Mouse (Mus musculus) heart, embryonic 15.5 days (tissue): ENCODE data around the gene Stag2. TPM values are rescaled to one million over a fixed set of nuclear protein-coding genes. Genes with fewer than 3 reads are reported as not detected.

Experiments
- ATAC-seq: fragments of 200-750 bp; cut with Nextera tagmentation; replicated peaks from 2 replicates; pipeline ENCODE4 v1.8.0; 2017; ENCODE audit warnings: low read depth, moderate TSS enrichment; ENCODE audit not compliant: insufficient number of reproducible peaks, insufficient read depth, low FRiP score
- H3K27ac ChIP-seq: fragments of 300-500 bp; sonication (generic); 2 replicates; pipeline ENCODE4 v1.5.1; 2015; ENCODE audit warnings: mild to moderate bottlenecking, inconsistent platforms
- H3K27me3 ChIP-seq: fragments of 300-500 bp; sonication (generic); 2 replicates; pipeline ENCODE4 v1.6.1; 2015; ENCODE audit warnings: inconsistent platforms
- H3K36me3 ChIP-seq: fragments of 300-500 bp; sonication (generic); 2 replicates; pipeline ENCODE4 v1.6.1; 2015; ENCODE audit warnings: mild to moderate bottlenecking, inconsistent platforms
- H3K4me1 ChIP-seq: fragments of 300-500 bp; sonication (generic); replicated peaks from 2 replicates; pipeline ENCODE4 v1.6.1; 2015; ENCODE audit warnings: inconsistent platforms
- H3K4me2 ChIP-seq: fragments of 300-500 bp; sonication (generic); 2 replicates; pipeline ENCODE4 v1.6.1; 2015; ENCODE audit warnings: inconsistent platforms, mild to moderate bottlenecking, moderate library complexity
- H3K4me3 ChIP-seq: fragments of 300-500 bp; sonication (generic); 2 replicates; pipeline ENCODE4 v1.5.1; 2015; ENCODE audit warnings: mild to moderate bottlenecking, inconsistent platforms
- H3K9ac ChIP-seq: fragments of 300-500 bp; sonication (generic); 2 replicates; pipeline ENCODE4 v1.6.1; 2015; ENCODE audit warnings: mild to moderate bottlenecking, inconsistent platforms
- H3K9me3 ChIP-seq: fragments of 300-500 bp; sonication (generic); replicated peaks from 2 replicates; pipeline ENCODE4 v1.6.1; 2016; ENCODE audit warnings: inconsistent platforms
- WGBS: fragments of 180-500 bp; shearing (Covaris S2); methylation state at CpG from one replicate; pipeline ENCODE4 v1.1.7; 2015; ENCODE audit warnings: mixed read lengths; 5-methylcytosine and 5-hydroxymethylcytosine counted together
- polyA plus RNA-seq: library from polyadenylated mRNA; unstranded; fragments of >200 nt; fragmentation: Nextera tagmentation; extraction: Ambion mirVana; gene quantifications from 2 replicates; pipeline ENCODE4 v1.2.1, GENCODE M21; 2015

Stag2 gene
- polyA plus RNA-seq, 1 experiment from 2014 or later: 27.7 TPM

- H3K27me3 ChIP-seq: no peaks in the 10 kb centered on the region
- H3K4me2 ChIP-seq: peak overlapping the region; percentile 56
- H3K4me1 ChIP-seq: peaks cover 4% of the 10 kb centered on the region
- H3K9ac ChIP-seq: peak overlapping the region; percentile 92
- peak overlapping the region; percentile 99 for H3K27ac ChIP-seq
- peak; percentile 71 for ATAC-seq
- no peaks in the 10 kb centered on the region for H3K36me3 ChIP-seq
- H3K4me3 ChIP-seq: peak overlapping the region; percentile 69
- H3K9me3 ChIP-seq: no peaks in the 10 kb centered on the region
- 22% methylated on average over 22 of the region's 40 CpGs for WGBS
Observed at GRCm38 (mm10) chrX:42150346-42151023, 1.4 kb downstream of the Stag2 start.

DNA sequence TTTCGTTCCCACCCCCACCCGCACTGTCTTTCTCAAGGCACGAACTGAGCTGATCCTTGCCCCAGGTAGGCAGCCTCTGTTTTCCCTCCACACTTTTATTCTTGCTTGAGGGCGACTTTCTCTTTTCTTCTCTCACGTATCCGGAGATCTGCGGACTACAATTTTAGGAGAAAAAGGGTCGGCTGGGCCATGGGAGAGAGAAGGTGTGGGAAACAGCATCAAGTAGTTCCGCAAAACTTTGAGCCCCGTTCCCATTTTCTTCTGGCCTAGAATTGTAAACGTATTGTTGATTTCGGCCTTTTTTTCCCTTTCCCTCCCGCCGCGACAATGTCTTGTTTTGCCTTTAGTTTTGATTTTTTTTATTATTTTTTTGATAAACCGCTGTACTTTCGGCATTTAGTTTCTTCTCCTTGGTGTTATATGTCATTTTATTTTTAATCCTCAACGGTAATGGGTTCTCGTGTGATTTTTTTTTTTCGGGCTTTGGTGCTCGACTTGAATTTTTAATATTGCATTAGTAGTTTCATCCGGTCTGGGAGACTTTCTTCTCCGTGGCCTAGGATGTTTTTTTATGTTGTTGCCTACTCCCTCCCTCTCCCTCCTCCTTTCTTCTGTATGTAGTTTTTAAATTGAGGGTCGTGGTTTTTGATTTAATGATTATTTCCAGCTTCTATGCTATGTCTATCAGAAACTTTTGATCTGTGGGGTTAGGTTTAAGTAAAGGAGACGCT, 2.1 kb downstream of the Stag2 start:
- H3K9me3 ChIP-seq: no peaks in the 10 kb centered on the region
- H3K36me3 ChIP-seq: no peaks in the 10 kb centered on the region
- H3K27me3 ChIP-seq: no peaks in the 10 kb centered on the region
- peak overlapping the region; percentile 69 for H3K4me3 ChIP-seq
- ATAC-seq: no peak
- peaks cover 4% of the 10 kb centered on the region for H3K4me1 ChIP-seq
- H3K4me2 ChIP-seq: peak overlapping the region; percentile 56
- WGBS: 16% methylated on average over 25 of the region's 25 CpGs
- peak overlapping the region; percentile 58 for H3K9ac ChIP-seq
- peak overlapping the region; percentile 99 for H3K27ac ChIP-seq

GRCm38 (mm10) chrX:42151903-42152369, 2.8 kb downstream of the Stag2 start:
- peak overlapping the region; percentile 58 for H3K9ac ChIP-seq
- no peaks in the 10 kb centered on the region for H3K9me3 ChIP-seq
- H3K27me3 ChIP-seq: no peaks in the 10 kb centered on the region
- 11% methylated on average over 17 of the region's 17 CpGs for WGBS
- peak overlapping the region; percentile 69 for H3K4me3 ChIP-seq
- H3K36me3 ChIP-seq: no peaks in the 10 kb centered on the region
- peak overlapping the region; percentile 56 for H3K4me2 ChIP-seq
- H3K27ac ChIP-seq: peak overlapping the region; percentile 99
- H3K4me1 ChIP-seq: peaks cover 4% of the 10 kb centered on the region
- peak; percentile 76 for ATAC-seq

DNA sequence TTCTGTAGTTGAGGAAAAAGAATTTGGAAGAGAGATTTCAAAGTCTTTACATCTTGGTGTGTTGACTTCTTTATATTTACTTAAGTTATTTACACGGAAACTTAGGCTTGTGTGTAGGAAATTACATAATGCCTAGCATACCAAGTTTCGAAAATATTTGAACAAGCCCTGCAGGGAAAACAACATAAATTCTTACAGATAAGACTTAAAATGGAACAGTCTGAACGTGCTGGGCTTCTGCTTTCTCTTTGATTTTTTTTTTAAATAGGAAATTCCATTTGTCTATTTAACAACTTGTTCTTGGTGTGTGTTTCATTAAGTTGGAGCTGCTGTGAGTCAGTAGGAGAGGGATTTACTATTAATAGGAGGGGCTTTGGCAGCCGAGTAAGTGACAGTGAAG, 3.9 kb downstream of the Stag2 start:
- Histone ChIP-seq H3K9ac (no peak overlapping the region), H3K9me3 (no peaks in the 10 kb centered on the region), H3K4me3 (peak overlapping the region; percentile 69), H3K4me1 (peaks cover 2% of the 10 kb centered on the region), H3K36me3 (no peaks in the 10 kb centered on the region), H3K27ac (peak overlapping the region; percentile 99; the same call in 1 of the 2 replicates), H3K27me3 (no peaks in the 10 kb centered on the region), H3K4me2 (peak overlapping the region; percentile 56)
- ATAC-seq: no peak
- WGBS: 15% methylated on average over 4 of the region's 4 CpGs

DNA sequence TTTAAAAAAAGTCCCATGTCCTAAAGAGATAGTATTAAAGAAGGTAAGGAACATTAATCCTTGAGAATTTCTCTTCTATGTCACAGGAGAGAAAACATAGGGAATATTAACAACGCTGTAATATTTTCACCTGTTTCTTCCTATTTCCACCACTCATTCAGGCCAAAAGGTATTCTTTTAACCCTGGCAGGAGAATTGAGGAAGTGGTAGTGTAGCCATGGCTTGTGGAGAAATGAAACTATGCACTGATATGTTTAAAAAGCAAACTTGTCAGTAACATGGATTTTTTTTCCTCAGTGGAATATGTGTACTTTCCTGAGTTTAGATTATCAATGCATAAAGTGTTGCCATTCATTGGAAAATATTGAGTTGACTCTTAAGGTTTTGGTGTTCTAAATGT, 16.3 kb downstream of the Stag2 start:
- no peak for ATAC-seq
- no peaks in the 10 kb centered on the region for H3K9me3 ChIP-seq
- no peaks in the 10 kb centered on the region for H3K36me3 ChIP-seq
- H3K4me3 ChIP-seq: no peak overlapping the region
- H3K4me2 ChIP-seq: no peak overlapping the region
- 85% methylated on average over 1 of the region's 1 CpGs for WGBS
- H3K4me1 ChIP-seq: no peaks in the 10 kb centered on the region
- H3K27me3 ChIP-seq: no peaks in the 10 kb centered on the region
- no peak overlapping the region for H3K9ac ChIP-seq
- no peak overlapping the region for H3K27ac ChIP-seq

GRCm38 (mm10) chrX:42170811-42171210, 21.7 kb downstream of the Stag2 start:
- H3K4me3 ChIP-seq: no peak overlapping the region
- H3K27ac ChIP-seq: no peak overlapping the region
- ATAC-seq: no peak
- H3K36me3 ChIP-seq: no peaks in the 10 kb centered on the region
- no peak overlapping the region for H3K9ac ChIP-seq
- WGBS: 89% methylated on average over 5 of the region's 5 CpGs
- H3K9me3 ChIP-seq: no peaks in the 10 kb centered on the region
- no peaks in the 10 kb centered on the region for H3K4me1 ChIP-seq
- no peaks in the 10 kb centered on the region for H3K27me3 ChIP-seq
- no peak overlapping the region for H3K4me2 ChIP-seq

- H3K4me3 ChIP-seq: no peak overlapping the region
- 57% methylated on average over 3 of the region's 3 CpGs for WGBS
- no peak for ATAC-seq
Observed at GRCm38 (mm10) chrX:42187590-42187989, 38.5 kb downstream of the Stag2 start.

DNA sequence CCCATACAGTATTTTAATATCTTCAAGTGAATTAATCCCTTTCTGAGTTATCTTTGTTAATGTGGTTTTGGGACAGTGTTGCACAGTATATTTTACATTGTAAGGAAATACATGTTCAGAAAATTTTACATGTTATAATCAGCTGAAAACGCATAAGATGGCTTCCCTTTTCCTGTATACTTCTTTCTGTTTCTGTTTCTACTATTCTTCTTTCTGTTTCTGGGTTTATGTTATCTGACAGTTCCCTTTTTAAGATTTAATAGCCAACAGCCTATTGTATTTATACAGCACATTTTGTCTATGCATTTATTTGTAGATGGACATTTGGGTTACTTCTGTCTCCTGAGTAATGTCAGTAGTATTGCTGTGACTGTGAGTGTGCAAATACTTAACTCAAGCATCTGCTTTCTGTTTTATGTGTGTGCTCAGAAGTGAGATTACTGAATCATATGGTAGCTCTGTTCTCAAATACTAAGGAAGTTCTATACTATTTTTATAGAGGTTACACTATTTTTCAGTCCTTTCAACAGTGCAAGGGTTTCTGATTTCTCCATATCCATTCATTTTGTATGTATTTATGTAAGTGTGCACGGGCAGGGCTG, 39.8 kb downstream of the Stag2 start:
- Histone ChIP-seq H3K36me3 (no peaks in the 10 kb centered on the region), H3K4me3 (no peak overlapping the region), H3K27ac (no peak overlapping the region), H3K4me2 (no peak overlapping the region), H3K4me1 (no peaks in the 10 kb centered on the region), H3K27me3 (no peaks in the 10 kb centered on the region), H3K9me3 (no peaks in the 10 kb centered on the region), H3K9ac (no peak overlapping the region)
- WGBS: 84% methylated on average over 2 of the region's 2 CpGs
- ATAC-seq: no peak

More at GRCm38 (mm10) chrX:42187590-42187989, 38.5 kb downstream of the Stag2 start:
- Histone ChIP-seq H3K27ac (no peak overlapping the region), H3K4me2 (no peak overlapping the region), H3K36me3 (no peaks in the 10 kb centered on the region), H3K9me3 (no peaks in the 10 kb centered on the region), H3K4me1 (no peaks in the 10 kb centered on the region), H3K9ac (no peak overlapping the region), H3K27me3 (no peaks in the 10 kb centered on the region)

DNA sequence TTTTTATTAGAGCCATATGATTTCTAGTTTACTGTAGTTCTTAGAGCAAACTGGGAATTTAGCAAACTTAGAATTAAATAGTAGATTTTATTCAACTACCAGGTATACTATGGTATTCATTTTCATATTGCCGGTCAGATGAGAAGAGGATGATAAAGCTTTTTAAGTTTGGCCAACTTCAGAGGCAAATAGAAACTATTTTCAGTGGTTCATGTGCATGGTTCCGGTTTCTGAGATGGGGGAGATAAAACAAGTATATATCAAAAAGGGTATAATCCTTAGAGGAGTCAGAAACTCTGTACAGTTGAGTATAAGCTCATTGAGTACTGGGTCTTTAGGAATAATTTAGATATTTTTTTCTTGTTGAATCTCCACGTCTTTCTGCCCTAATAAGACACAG, 45.5 kb downstream of the Stag2 start:
- H3K9ac ChIP-seq: no peak overlapping the region
- H3K36me3 ChIP-seq: no peaks in the 10 kb centered on the region
- H3K4me3 ChIP-seq: no peak overlapping the region
- H3K9me3 ChIP-seq: no peaks in the 10 kb centered on the region
- no peak overlapping the region for H3K4me2 ChIP-seq
- 82% methylated on average over 3 of the region's 3 CpGs for WGBS
- H3K27me3 ChIP-seq: no peaks in the 10 kb centered on the region
- no peaks in the 10 kb centered on the region for H3K4me1 ChIP-seq
- no peak overlapping the region for H3K27ac ChIP-seq
- ATAC-seq: no peak

DNA sequence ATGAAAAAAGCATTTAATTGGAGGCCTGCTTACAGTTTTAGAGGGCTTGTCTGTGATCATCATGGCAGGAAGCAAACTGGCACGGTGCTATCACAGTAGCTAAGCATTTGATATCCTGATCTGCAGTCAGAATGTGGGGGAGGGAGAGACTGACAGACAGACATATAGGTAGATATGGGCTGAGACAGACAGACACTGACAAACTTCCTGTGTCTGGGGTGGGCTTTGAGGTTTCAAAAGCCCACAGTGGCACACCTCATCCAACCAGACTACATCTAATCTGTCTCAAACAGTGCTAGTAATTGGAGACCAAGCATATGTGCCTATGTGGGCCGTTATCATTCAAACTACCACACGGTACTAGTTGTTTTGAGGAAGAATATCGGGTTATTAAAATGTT, 53.4 kb downstream of the Stag2 start:
- Histone ChIP-seq H3K4me1 (no peaks in the 10 kb centered on the region), H3K4me3 (no peak overlapping the region), H3K27me3 (no peaks in the 10 kb centered on the region), H3K27ac (no peak overlapping the region), H3K36me3 (peaks cover 6% of the 10 kb centered on the region; the same call in 1 of the 2 replicates), H3K9ac (no peak overlapping the region), H3K4me2 (no peak overlapping the region), H3K9me3 (no peaks in the 10 kb centered on the region)
- WGBS: 83% methylated on average over 4 of the region's 4 CpGs
- ATAC-seq: no peak

DNA sequence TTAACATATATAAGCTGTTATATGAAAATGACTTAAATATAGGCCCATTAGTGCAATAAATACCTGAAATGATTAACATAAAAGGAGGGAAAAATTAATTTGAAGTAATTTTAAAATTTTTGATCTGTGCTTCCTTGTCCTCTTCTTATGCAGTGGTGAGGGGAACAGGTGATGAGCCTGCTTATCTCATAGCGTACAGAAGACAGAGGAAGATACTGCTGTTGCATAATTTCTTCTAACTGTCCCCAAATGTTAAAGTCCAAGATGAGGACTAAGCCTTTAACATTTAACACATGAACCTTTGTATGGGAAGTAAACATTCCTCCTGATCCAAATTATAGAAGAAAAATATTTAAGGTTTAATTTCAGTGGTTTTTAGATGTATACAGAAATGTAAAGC, 66.6 kb downstream of the Stag2 start:
- no peak overlapping the region for H3K9ac ChIP-seq
- H3K27me3 ChIP-seq: no peaks in the 10 kb centered on the region
- no peaks in the 10 kb centered on the region for H3K9me3 ChIP-seq
- no peak overlapping the region for H3K27ac ChIP-seq
- H3K4me3 ChIP-seq: no peak overlapping the region
- no peak for ATAC-seq
- no peak overlapping the region for H3K4me2 ChIP-seq
- H3K4me1 ChIP-seq: no peaks in the 10 kb centered on the region
- WGBS: 94% methylated on average over 1 of the region's 1 CpGs
- no peaks in the 10 kb centered on the region for H3K36me3 ChIP-seq
